Mouse (Mus musculus) B cell, adult 2 months (primary cell): ENCODE results near the gene Gm2897.
"Not testable (repeated sequence)": the region's sequence is repeated elsewhere in the genome, so short reads cannot be mapped to it uniquely, and the experiment has no call there.

Experiments used
- DNase-seq, 2 experiments: peaks; one replicate each; pipeline ENCODE4 v3.0.0; 2022

The Gm2897 gene

GRCm38 (mm10) chr14:3048727-3049512, at the start of gene Gm2897:
TSS of gene Gm2897 (plus strand) at chr14:3049285.
- not testable (repeated sequence) for DNase-seq

- not testable (repeated sequence) for DNase-seq
These were observed 19.4 kb upstream of the Gm2897 start, which contains the start of gene Gm2888 for GRCm38 (mm10) chr14:3029702-3030101. TSS of gene Gm2888 (plus strand) at chr14:3030002.

- DNase-seq = not testable (repeated sequence)
These were observed 372 bp downstream of the Gm2897 start for GRCm38 (mm10) chr14:3049513-3049800.

- not testable (repeated sequence) for DNase-seq
These were observed 1.0 kb downstream of the Gm2897 start for GRCm38 (mm10) chr14:3050087-3050486.

- peak; percentile 8 to 16 for DNase-seq
These were observed 67.0 kb downstream of the Gm2897 start for GRCm38 (mm10) chr14:3116051-3116450.
